Mouse (Mus musculus): ENCODE measurements around the gene Mvb12b. TPM values are rescaled to one million over a fixed set of nuclear protein-coding genes. Genes with fewer than 3 reads are reported as not detected.

Gene Mvb12b
- polyA plus RNA-seq, 1 experiment from 2014 or later, result 18.8 TPM

DNA sequence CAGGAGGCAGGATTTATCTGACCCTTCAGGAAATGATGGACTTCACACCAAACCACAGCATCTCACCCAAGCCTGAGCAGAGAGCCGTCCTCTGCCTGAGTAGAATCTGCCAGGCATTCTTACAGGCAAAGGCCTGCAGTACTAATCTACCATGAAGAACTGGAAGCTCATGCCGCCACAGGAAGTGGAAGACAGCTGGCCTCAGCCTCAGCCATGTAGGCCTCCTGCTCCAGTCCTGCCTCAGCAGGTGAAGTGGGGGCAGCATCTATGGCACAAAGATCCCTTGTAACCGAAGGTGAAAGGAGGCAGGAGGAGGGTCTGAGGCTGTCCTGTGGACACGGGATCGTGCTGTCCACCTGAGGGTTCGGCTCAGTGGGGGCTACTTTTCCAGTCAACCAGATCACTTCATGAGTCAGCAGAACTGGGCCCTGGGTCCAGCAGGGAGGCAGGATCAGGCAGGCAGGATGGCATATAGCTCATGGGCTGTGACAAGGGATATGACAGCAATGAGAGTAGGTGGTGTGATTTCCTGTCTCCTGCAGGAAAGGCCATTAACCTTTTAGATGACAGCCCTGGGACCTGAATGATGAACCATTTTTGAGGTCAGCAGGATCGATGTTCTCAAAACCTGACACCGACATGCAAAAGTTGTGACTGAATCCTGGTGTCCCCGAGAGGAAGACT, 69.9 kb downstream of the Mvb12b start:
- WGBS, result 74% methylated on average over 9 of the region's 9 CpGs

DNA sequence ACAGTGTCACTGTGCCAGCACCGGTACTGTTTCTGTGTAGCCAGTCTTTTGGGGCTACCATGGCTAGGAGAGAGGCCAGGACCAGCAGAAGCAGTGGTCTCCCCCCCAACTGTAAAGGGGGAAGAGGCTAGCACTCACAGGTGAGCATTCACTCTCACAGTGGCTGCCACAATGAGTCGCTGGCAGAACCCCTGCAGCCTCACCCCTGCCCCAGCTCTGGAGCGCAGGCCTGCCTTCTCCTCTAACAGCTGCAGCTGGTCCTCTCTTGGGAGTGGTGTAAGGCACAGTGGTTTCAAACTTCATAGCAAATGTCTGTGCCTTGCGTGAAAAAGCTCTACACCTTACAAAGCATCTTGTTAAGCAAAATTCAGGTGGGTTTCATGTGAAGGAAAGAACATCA, 70.7 kb downstream of the Mvb12b start:
- Histone ChIP-seq H3K9ac (ENCODE audit: low read depth, low read length) (no peak overlapping the region), H3K4me2 (replicated peaks; ENCODE audit: low read depth, low read length) (no peak overlapping the region), H3K4me1 (ENCODE audit: control insufficient read depth, insufficient read depth, low read length) (no peaks in the 10 kb centered on the region), H3K27me3 (ENCODE audit: control insufficient read depth, insufficient read depth, low read length) (no peaks in the 10 kb centered on the region), H3K36me3 (ENCODE audit: control insufficient read depth, insufficient read depth, low read length) (peaks cover 23% of the 10 kb centered on the region), H3K27ac (ENCODE audit: low read depth, low read length) (no peak overlapping the region), H3K4me3 (ENCODE audit: low read length) (no peak overlapping the region), H3K9me3 (ENCODE audit: control insufficient read depth, low read length) (no peaks in the 10 kb centered on the region)
- ATAC-seq (ENCODE audit: low FRiP score, low TSS enrichment), result no peak
- WGBS, result 87% methylated on average over 4 of the region's 4 CpGs

More for the DNA sequence above, 69.9 kb downstream of the Mvb12b start:
- Histone ChIP-seq H3K9me3 (ENCODE audit: control insufficient read depth, low read length) (no peaks in the 10 kb centered on the region), H3K27ac (ENCODE audit: low read depth, low read length) (no peak overlapping the region), H3K4me1 (ENCODE audit: control insufficient read depth, insufficient read depth, low read length) (no peaks in the 10 kb centered on the region), H3K9ac (ENCODE audit: low read depth, low read length) (no peak overlapping the region), H3K4me3 (ENCODE audit: low read length) (no peak overlapping the region), H3K27me3 (ENCODE audit: control insufficient read depth, insufficient read depth, low read length) (no peaks in the 10 kb centered on the region), H3K36me3 (ENCODE audit: control insufficient read depth, insufficient read depth, low read length) (peaks cover 23% of the 10 kb centered on the region), H3K4me2 (replicated peaks; ENCODE audit: low read depth, low read length) (no peak overlapping the region)
- ATAC-seq (ENCODE audit: low FRiP score, low TSS enrichment), result no peak

DNA sequence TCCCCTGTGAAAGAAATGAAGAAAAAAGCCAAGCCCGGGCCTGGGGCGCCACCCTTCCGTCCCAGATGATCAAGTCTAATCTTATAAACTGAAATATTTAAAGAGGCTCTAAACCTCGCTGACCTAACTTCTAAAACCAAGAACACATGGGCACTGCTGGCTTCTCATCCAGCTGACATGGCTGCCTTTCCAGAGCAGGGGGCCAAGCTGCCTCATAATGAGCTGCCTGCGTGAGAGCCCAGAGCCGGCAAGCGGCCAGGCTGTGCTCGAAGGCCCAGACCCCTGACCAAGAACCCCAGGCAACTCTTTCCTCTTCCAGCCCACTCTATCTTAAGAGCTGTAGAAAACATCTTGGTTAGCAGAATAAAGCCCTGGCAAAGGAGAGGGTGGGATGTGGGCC, 73.2 kb downstream of the Mvb12b start:
- no peaks in the 10 kb centered on the region for H3K9me3 ChIP-seq (ENCODE audit: control insufficient read depth, low read length)
- H3K4me1 ChIP-seq (ENCODE audit: control insufficient read depth, insufficient read depth, low read length), result peaks cover 4% of the 10 kb centered on the region; the same call in 1 of the 2 replicates
- H3K27ac ChIP-seq (ENCODE audit: low read depth, low read length), result no peak overlapping the region
- no peaks in the 10 kb centered on the region for H3K27me3 ChIP-seq (ENCODE audit: control insufficient read depth, insufficient read depth, low read length)
- WGBS, result 78% methylated on average over 8 of the region's 8 CpGs
- peaks cover 19% of the 10 kb centered on the region for H3K36me3 ChIP-seq (ENCODE audit: control insufficient read depth, insufficient read depth, low read length)
- no peak for ATAC-seq (ENCODE audit: low FRiP score, low TSS enrichment)
- no peak overlapping the region for H3K4me2 ChIP-seq (replicated peaks; ENCODE audit: low read depth, low read length)
- H3K9ac ChIP-seq (ENCODE audit: low read depth, low read length), result no peak overlapping the region
- no peak overlapping the region for H3K4me3 ChIP-seq (ENCODE audit: low read length)

DNA sequence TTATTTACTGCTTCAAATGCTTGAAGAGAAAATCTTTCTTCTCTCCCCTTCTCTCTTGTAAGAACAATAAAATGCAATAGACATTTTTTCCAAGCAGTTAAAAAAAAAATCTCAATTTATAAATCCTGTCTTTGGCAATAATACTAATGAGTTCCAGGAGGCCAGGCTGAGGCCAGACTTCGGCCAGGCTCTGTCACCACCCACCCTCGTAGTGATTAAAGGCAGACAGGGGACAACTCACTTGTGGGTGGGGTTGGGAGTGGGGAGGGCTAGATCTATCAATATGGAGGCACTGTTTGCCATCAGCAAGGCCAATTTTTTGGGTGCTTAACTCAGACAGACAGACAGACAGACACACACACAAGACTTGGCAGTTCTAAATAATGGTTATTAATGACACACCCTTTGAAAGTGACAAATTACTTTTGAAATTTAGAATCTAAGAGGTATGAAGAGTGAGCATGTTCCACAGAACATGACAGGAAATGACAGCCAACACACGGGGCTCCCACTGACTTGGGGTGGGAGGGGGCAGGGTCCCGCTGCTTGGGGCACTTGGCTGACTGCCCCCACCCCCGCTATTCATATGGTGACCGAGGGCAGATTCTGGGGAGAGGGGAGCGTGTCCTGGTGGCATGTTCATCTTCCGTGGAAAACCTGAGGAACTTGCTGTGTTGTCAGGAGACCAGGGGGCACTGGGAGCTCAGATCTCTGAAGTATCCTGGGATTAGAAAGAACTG, 74.1 kb downstream of the Mvb12b start:
- WGBS, result 58% methylated on average over 8 of the region's 8 CpGs
- Histone ChIP-seq H3K27ac (ENCODE audit: low read depth, low read length) (no peak overlapping the region), H3K9me3 (ENCODE audit: control insufficient read depth, low read length) (no peaks in the 10 kb centered on the region), H3K36me3 (ENCODE audit: control insufficient read depth, insufficient read depth, low read length) (peaks cover 13% of the 10 kb centered on the region; the same call in 1 of the 2 replicates), H3K4me3 (ENCODE audit: low read length) (no peak overlapping the region), H3K9ac (ENCODE audit: low read depth, low read length) (no peak overlapping the region), H3K4me2 (replicated peaks; ENCODE audit: low read depth, low read length) (no peak overlapping the region), H3K27me3 (ENCODE audit: control insufficient read depth, insufficient read depth, low read length) (no peaks in the 10 kb centered on the region), H3K4me1 (ENCODE audit: control insufficient read depth, insufficient read depth, low read length) (peaks cover 4% of the 10 kb centered on the region; the same call in 1 of the 2 replicates)
- no peak for ATAC-seq (ENCODE audit: low FRiP score, low TSS enrichment)

DNA sequence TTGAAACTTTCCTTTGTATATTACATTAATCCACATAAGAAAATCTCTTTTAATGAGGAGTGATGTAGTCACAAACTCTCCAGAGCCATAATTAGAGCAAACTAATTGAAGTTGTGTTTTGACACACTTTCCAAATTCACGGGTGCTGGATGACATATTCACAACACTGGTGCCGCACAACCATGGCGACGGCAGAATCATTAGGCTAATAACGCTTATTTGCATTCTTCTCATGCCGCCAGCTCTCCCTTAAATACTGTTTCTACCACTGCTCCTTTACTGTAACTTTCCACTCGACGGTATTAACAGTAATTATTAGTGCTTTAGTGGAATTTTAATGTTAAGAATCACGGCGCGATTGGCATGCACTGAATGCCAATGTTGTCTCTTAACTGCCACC, 74.8 kb downstream of the Mvb12b start:
- no peak overlapping the region for H3K4me2 ChIP-seq (replicated peaks; ENCODE audit: low read depth, low read length)
- H3K27me3 ChIP-seq (ENCODE audit: control insufficient read depth, insufficient read depth, low read length), result no peaks in the 10 kb centered on the region
- H3K36me3 ChIP-seq (ENCODE audit: control insufficient read depth, insufficient read depth, low read length), result peaks cover 8% of the 10 kb centered on the region; the same call in 1 of the 2 replicates
- H3K9ac ChIP-seq (ENCODE audit: low read depth, low read length), result no peak overlapping the region
- WGBS, result 82% methylated on average over 11 of the region's 11 CpGs
- H3K4me1 ChIP-seq (ENCODE audit: control insufficient read depth, insufficient read depth, low read length), result peaks cover 4% of the 10 kb centered on the region; the same call in 1 of the 2 replicates
- H3K9me3 ChIP-seq (ENCODE audit: control insufficient read depth, low read length), result no peaks in the 10 kb centered on the region
- ATAC-seq (ENCODE audit: low FRiP score, low TSS enrichment), result no peak
- no peak overlapping the region for H3K4me3 ChIP-seq (ENCODE audit: low read length)
- no peak overlapping the region for H3K27ac ChIP-seq (ENCODE audit: low read depth, low read length)

DNA sequence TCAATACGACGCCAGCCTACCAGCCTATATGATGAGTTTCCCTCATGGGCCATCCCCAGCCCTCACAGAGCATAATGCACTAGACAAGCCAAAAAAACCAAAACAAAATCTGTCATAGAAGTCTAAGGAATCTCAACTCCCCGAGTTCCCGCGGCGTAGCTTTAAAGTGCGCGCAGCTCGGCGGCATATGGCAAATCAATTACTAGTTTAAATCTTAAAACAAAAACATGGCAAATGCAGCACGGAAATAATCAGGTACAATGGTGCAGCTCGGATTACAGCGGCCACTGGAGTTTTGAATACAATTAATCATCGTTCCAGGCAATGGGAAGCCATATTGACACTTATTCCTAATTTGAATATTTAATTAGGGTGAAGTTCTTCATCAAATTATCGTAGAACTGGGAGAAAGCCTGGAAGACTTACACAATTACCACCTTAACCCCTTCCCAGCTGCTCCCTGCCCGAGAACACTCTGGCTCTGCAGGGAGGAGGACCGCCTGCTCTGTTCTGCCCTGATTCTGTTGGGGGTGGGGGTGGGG, 76.3 kb downstream of the Mvb12b start:
- H3K36me3 ChIP-seq (ENCODE audit: control insufficient read depth, insufficient read depth, low read length), result no peaks in the 10 kb centered on the region; the same call in 1 of the 2 replicates
- 65% methylated on average over 17 of the region's 17 CpGs for WGBS
- H3K4me3 ChIP-seq (ENCODE audit: low read length), result no peak overlapping the region
- H3K9ac ChIP-seq (ENCODE audit: low read depth, low read length), result no peak overlapping the region
- H3K27ac ChIP-seq (ENCODE audit: low read depth, low read length), result no peak overlapping the region
- no peak overlapping the region for H3K4me2 ChIP-seq (replicated peaks; ENCODE audit: low read depth, low read length)
- no peaks in the 10 kb centered on the region for H3K9me3 ChIP-seq (ENCODE audit: control insufficient read depth, low read length)
- peaks cover 4% of the 10 kb centered on the region; the same call in 1 of the 2 replicates for H3K4me1 ChIP-seq (ENCODE audit: control insufficient read depth, insufficient read depth, low read length)
- no peaks in the 10 kb centered on the region for H3K27me3 ChIP-seq (ENCODE audit: control insufficient read depth, insufficient read depth, low read length)
- no peak for ATAC-seq (ENCODE audit: low FRiP score, low TSS enrichment)

DNA sequence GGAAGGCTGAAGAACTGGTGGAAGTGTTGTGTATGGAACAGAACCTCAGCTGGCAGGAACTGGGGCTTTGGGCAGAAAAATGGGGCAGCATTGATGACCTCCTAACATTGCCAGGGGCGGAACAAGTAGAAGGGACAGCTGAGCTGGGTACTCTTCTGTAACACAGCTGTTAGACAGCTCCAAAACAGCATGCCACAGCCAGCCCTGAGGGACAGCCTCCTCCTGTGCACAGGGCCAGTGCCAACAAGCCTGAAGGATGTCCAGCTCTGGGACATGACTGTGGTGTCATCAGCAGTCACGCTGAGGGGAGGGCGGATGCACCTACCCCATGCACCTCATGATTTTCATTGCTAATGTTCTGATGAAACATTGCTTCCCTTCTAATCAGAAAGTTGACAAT, 78.7 kb downstream of the Mvb12b start:
- Histone ChIP-seq H3K4me1 (ENCODE audit: control insufficient read depth, insufficient read depth, low read length) (peaks cover 4% of the 10 kb centered on the region; the same call in 1 of the 2 replicates), H3K9me3 (ENCODE audit: control insufficient read depth, low read length) (no peaks in the 10 kb centered on the region), H3K4me2 (replicated peaks; ENCODE audit: low read depth, low read length) (no peak overlapping the region), H3K27ac (ENCODE audit: low read depth, low read length) (no peak overlapping the region), H3K4me3 (ENCODE audit: low read length) (no peak overlapping the region), H3K9ac (ENCODE audit: low read depth, low read length) (no peak overlapping the region), H3K36me3 (ENCODE audit: control insufficient read depth, insufficient read depth, low read length) (no peaks in the 10 kb centered on the region; the same call in 1 of the 2 replicates), H3K27me3 (ENCODE audit: control insufficient read depth, insufficient read depth, low read length) (no peaks in the 10 kb centered on the region)
- WGBS, result 94% methylated on average over 3 of the region's 3 CpGs
- no peak for ATAC-seq (ENCODE audit: low FRiP score, low TSS enrichment)

DNA sequence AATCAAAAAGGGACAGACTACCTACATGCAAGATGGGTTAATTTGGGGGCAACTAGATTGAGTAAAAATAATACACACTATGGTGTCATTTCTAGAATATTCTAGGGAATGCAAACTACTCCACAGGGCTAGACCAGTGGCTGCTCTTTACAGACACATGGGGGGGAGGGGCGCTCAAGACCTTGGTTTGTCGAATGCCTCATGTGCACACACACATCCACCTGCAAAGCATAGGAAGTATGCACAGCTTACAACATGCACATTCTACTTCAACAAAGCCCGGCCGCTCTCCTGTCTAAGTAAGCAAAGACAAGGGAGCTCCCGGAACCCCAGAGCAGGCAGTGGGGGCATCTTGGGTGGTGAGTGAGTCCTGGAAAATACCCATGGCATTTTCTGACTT, 79.7 kb downstream of the Mvb12b start:
- Histone ChIP-seq H3K4me3 (ENCODE audit: low read length) (no peak overlapping the region), H3K4me1 (ENCODE audit: control insufficient read depth, insufficient read depth, low read length) (peaks cover 4% of the 10 kb centered on the region; the same call in 1 of the 2 replicates), H3K27me3 (ENCODE audit: control insufficient read depth, insufficient read depth, low read length) (no peaks in the 10 kb centered on the region), H3K9me3 (ENCODE audit: control insufficient read depth, low read length) (no peaks in the 10 kb centered on the region), H3K4me2 (replicated peaks; ENCODE audit: low read depth, low read length) (no peak overlapping the region), H3K9ac (ENCODE audit: low read depth, low read length) (no peak overlapping the region), H3K27ac (ENCODE audit: low read depth, low read length) (no peak overlapping the region), H3K36me3 (ENCODE audit: control insufficient read depth, insufficient read depth, low read length) (no peaks in the 10 kb centered on the region; the same call in 1 of the 2 replicates)
- over 99% methylated on average over 5 of the region's 5 CpGs for WGBS
- no peak for ATAC-seq (ENCODE audit: low FRiP score, low TSS enrichment)

DNA sequence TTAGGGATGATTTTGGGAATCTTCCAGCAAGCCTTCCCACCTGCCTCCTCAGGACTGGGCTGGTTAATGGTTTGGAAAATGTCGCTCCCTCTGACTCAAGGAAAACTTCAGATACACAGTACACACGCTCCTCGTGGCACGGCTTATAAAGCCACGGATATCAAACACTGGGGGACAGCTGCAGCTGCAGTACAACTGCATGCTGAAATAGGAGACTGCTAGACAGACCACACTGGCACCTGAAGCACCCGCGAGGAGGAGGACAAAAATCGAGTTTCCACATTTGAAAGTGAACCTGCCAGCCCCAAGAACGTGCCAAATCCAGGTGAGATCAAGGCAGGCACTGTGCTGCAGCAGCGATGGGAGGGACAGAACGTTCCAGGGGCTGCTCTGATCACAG, 82.1 kb downstream of the Mvb12b start:
- Histone ChIP-seq H3K27ac (ENCODE audit: low read depth, low read length) (no peak overlapping the region), H3K9ac (ENCODE audit: low read depth, low read length) (no peak overlapping the region), H3K4me3 (ENCODE audit: low read length) (no peak overlapping the region), H3K4me1 (ENCODE audit: control insufficient read depth, insufficient read depth, low read length) (peaks cover 4% of the 10 kb centered on the region; the same call in 1 of the 2 replicates), H3K27me3 (ENCODE audit: control insufficient read depth, insufficient read depth, low read length) (no peaks in the 10 kb centered on the region), H3K4me2 (replicated peaks; ENCODE audit: low read depth, low read length) (no peak overlapping the region), H3K36me3 (ENCODE audit: control insufficient read depth, insufficient read depth, low read length) (peaks cover 11% of the 10 kb centered on the region; the same call in 1 of the 2 replicates), H3K9me3 (ENCODE audit: control insufficient read depth, low read length) (no peaks in the 10 kb centered on the region)
- no peak for ATAC-seq (ENCODE audit: low FRiP score, low TSS enrichment)
- WGBS, result 64% methylated on average over 11 of the region's 11 CpGs

Data from kidney, embryonic 14.5 days (tissue).